Mouse (Mus musculus) liver, embryonic 16.5 days (tissue): ENCODE data around the gene H2-DMb2. TPM values are rescaled to one million over a fixed set of nuclear protein-coding genes. Genes with fewer than 3 reads are reported as not detected.

Experiments
- ATAC-seq: fragments of 200-750 bp; cut with Nextera tagmentation; 2 replicates; pipeline ENCODE4 v1.8.0; 2017; ENCODE audit warnings: low read depth, mild to moderate bottlenecking, moderate number of reproducible peaks, moderate library complexity
- H3K27ac ChIP-seq: fragments of 300-500 bp; sonication (generic); 2 replicates; pipeline ENCODE4 v1.5.1; 2014; ENCODE audit warnings: mild to moderate bottlenecking, low read length
- H3K27me3 ChIP-seq: fragments of 300-500 bp; sonication (generic); 2 replicates; pipeline ENCODE4 v1.6.1; 2014; ENCODE audit warnings: low read depth, low read length, mixed read lengths; ENCODE audit not compliant: control insufficient read depth, insufficient read depth
- H3K36me3 ChIP-seq: fragments of 300-500 bp; sonication (generic); 2 replicates; pipeline ENCODE4 v1.6.1; 2014; ENCODE audit warnings: mild to moderate bottlenecking; ENCODE audit not compliant: control insufficient read depth, insufficient read depth
- H3K4me1 ChIP-seq: fragments of 300-500 bp; sonication (generic); 2 replicates; pipeline ENCODE4 v1.6.1; 2014; ENCODE audit warnings: low read depth, low read length, mixed read lengths; ENCODE audit not compliant: control insufficient read depth
- H3K4me2 ChIP-seq: fragments of 300-500 bp; sonication (generic); 2 replicates; pipeline ENCODE4 v1.6.1; 2014; ENCODE audit warnings: low read depth, low read length, mixed read lengths
- H3K4me3 ChIP-seq: fragments of 300-500 bp; sonication (generic); 2 replicates; pipeline ENCODE4 v1.5.1; 2014; ENCODE audit warnings: low read depth, mild to moderate bottlenecking, low read length
- H3K9ac ChIP-seq: fragments of 300-500 bp; sonication (generic); 2 replicates; pipeline ENCODE4 v1.6.1; 2014; ENCODE audit warnings: low read depth, low read length
- H3K9me3 ChIP-seq: fragments of 300-500 bp; sonication (generic); replicated peaks from 2 replicates; pipeline ENCODE4 v1.6.1; 2016; ENCODE audit warnings: low read length; ENCODE audit not compliant: control insufficient read depth
- WGBS: fragments of 180-500 bp; shearing (Covaris S2); extraction: QIAGEN DNeasy Blood & Tissue Kit; methylation state at CpG from one replicate; pipeline ENCODE4 v1.1.7; 2014; ENCODE audit not compliant: insufficient replicate concordance; 5-methylcytosine and 5-hydroxymethylcytosine counted together
- polyA plus RNA-seq: library from polyadenylated mRNA; unstranded; fragments of >200 nt; fragmentation: Nextera tagmentation; extraction: Ambion mirVana; gene quantifications from 2 replicates; pipeline ENCODE4 v1.2.1, GENCODE M21; 2015

The H2-DMb2 gene
- polyA plus RNA-seq, 1 experiment from 2014 or later, result 1.0 TPM

DNA sequence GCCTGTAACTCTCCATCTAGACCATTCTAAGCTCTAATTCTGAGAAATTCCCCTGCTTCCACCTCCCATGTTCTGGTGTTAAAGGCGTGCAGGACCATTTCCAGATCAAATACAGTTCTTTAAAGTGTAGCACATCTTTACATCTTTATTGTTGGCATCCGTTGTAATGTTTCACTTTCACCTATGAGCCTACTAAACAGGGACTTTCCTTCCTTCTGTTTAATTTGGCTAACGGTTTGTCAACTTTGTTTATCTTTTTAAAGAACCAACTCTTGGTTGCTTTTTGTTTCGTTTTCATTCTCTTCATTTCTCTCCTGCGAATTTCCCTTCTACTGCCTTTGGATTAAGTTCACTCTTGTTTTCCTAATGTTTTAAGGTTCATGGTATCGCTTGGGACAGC, 40.3 kb upstream of the H2-DMb2 start:
- Histone ChIP-seq H3K4me3 (no peak overlapping the region), H3K9me3 (no peaks in the 10 kb centered on the region), H3K27ac (no peak overlapping the region), H3K36me3 (no peaks in the 10 kb centered on the region), H3K9ac (no peak overlapping the region), H3K4me1 (peaks cover 4% of the 10 kb centered on the region), H3K27me3 (no peaks in the 10 kb centered on the region; the same call in none of the 2 replicates), H3K4me2 (no peak overlapping the region)
- 55% methylated on average over 6 of the region's 6 CpGs for WGBS
- ATAC-seq, result no peak

DNA sequence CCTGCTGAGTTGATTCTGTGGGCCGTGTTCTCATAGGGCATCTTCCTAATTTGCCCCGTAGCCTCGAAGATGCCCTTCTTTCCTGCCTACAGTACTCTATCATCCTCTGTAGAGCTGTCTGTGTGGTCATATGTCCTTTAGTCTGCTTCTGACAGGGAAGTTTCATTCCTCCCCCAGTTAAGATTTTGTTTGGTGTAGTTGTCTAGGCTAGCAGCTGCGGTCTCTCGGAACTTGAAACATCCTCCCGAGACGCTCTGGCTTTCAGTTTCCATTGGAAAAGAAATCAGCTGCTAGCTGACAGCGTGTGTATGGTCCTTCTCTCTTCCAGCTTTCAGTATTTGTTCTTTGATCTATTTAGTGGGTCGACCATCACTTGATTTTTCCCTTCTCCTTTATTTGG, 38.3 kb upstream of the H2-DMb2 start:
- H3K27ac ChIP-seq, result no peak overlapping the region
- no peak overlapping the region for H3K4me3 ChIP-seq
- H3K27me3 ChIP-seq, result no peaks in the 10 kb centered on the region; the same call in none of the 2 replicates
- peaks cover 4% of the 10 kb centered on the region for H3K4me1 ChIP-seq
- H3K9ac ChIP-seq, result no peak overlapping the region
- H3K4me2 ChIP-seq, result no peak overlapping the region
- no peaks in the 10 kb centered on the region for H3K9me3 ChIP-seq
- WGBS, result 69% methylated on average over 9 of the region's 9 CpGs
- no peak for ATAC-seq
- peaks cover 3% of the 10 kb centered on the region; the same call in 1 of the 2 replicates for H3K36me3 ChIP-seq

DNA sequence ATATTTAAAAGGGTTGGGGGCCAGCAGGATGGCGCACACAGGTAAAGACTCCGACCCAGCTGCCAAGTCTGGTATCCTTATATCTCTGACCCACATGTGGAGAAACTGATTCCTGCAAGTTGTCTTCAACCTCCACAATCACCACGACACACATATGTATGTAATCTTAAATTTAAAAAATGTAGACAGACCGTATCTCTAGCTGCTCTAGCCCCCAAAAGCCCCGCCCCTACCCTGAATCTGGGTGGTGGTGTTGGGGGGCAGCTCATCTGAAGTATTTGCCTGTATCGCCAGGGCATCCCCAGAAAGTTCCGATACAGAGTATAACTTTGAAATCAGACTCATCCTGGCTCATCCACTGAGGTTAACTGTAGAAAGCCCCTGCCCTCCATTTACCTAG, 36.6 kb upstream of the H2-DMb2 start:
- Histone ChIP-seq H3K4me2 (no peak overlapping the region), H3K27me3 (no peaks in the 10 kb centered on the region; the same call in 1 of the 2 replicates), H3K9me3 (no peaks in the 10 kb centered on the region), H3K4me3 (no peak overlapping the region), H3K36me3 (peaks cover 14% of the 10 kb centered on the region), H3K9ac (no peak overlapping the region), H3K4me1 (peaks cover 3% of the 10 kb centered on the region), H3K27ac (no peak overlapping the region)
- 72% methylated on average over 7 of the region's 7 CpGs for WGBS
- no peak for ATAC-seq

DNA sequence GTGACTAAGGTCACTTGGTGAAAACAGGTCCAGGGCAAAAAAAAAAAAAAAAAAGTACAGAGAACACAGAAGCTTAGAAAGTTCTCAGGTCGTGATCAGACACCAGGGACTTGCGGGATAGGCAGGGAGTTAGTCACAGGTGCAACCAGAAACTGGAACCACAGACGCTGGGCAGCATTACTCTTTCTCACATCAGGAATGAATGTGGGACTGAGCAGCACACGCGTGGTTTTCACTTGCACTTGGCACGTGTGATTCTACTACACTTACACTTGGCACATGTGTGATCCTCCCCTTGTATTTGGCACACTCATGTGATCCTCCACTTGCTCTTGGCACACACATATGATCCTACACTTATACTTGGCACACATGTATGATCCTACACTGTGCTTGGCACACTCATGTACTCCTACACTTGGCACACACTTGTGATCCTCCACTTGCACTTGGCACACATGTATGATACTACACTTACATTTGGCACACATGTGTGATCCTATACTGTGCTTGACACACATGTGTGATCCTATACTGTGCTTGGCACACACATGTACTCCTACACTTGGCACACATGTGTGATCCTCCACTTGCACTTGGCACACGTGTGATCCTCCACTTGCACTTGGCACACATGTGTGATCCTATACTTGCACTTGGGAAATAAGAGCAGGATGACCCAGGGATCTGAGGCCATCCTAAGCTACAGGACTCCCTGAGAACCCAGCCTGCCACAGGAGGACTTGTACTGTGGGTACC, 35.8 kb upstream of the H2-DMb2 start:
- no peak overlapping the region for H3K9ac ChIP-seq
- no peak overlapping the region for H3K4me3 ChIP-seq
- H3K4me2 ChIP-seq, result no peak overlapping the region
- H3K36me3 ChIP-seq, result peaks cover 21% of the 10 kb centered on the region
- H3K27ac ChIP-seq, result no peak overlapping the region
- H3K9me3 ChIP-seq, result no peaks in the 10 kb centered on the region
- no peaks in the 10 kb centered on the region for H3K4me1 ChIP-seq
- H3K27me3 ChIP-seq, result no peaks in the 10 kb centered on the region; the same call in 1 of the 2 replicates
- WGBS, result 69% methylated on average over 7 of the region's 7 CpGs
- no peak for ATAC-seq

DNA sequence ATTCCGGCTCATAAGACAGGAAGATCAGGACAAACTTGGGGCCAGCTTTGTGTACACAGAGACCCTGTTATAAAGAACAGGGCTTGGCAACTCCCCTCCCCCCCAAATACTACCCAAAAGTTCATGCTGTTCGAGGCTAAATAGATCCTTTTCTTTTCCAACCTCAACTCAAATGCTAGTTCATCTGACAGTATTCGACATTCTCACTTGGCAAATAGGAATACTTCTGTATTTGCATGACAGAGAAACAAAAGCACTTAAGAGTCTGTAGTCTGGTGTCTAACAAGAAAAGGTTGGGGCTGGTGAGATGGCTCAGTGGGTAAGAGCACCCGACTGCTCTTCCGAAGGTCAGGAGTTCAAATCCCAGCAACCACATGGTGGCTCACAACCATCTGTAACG, 34.6 kb upstream of the H2-DMb2 start:
- peaks cover 33% of the 10 kb centered on the region for H3K36me3 ChIP-seq
- 82% methylated on average over 5 of the region's 6 CpGs for WGBS

DNA sequence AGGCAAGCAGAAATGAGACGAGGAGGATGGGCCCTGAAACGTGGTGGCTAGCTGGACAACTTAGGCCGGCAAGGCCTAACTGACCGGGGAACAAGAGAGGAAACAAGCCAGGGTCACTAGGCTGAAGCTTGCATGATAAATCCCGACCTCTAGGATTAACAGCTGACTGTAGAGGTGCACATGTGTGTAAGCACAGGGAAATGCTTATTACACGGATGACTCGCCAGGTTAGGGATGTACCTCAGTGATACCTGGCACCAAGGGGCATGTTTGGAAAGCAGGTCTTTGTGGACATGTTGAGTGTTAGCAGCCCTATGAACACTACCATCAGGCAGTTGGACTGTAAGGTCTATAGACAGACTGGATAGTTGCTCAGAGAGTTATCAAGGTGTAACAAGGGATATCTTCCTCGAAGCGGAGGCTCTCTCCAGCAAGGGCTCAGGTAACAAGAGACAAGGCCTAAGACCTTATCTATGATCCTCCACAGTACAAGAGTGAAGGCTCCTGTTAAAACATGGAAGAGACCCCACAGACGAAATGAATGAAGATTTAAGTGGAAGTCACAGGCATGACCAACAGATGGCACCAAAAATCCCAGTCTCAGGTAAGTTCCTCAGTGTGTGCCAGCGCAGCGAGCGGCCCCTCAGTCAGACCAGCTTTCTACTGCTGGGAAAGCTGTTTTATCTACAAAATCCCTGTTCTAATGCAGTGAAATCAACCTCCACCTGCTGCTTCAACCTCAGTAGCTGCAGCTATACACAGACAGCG, 33.9 kb upstream of the H2-DMb2 start:
- ATAC-seq, result no peak; the same call in 1 of the 2 replicates
- Histone ChIP-seq H3K9me3 (no peaks in the 10 kb centered on the region), H3K4me1 (no peaks in the 10 kb centered on the region), H3K27me3 (no peaks in the 10 kb centered on the region; the same call in 1 of the 2 replicates), H3K4me3 (no peak overlapping the region), H3K9ac (no peak overlapping the region), H3K36me3 (peaks cover 41% of the 10 kb centered on the region), H3K4me2 (no peak overlapping the region), H3K27ac (no peak overlapping the region)
- 68% methylated on average over 14 of the region's 14 CpGs for WGBS

More for the DNA sequence above, 34.6 kb upstream of the H2-DMb2 start:
- Histone ChIP-seq H3K4me1 (no peaks in the 10 kb centered on the region), H3K9me3 (no peaks in the 10 kb centered on the region), H3K4me2 (no peak overlapping the region), H3K9ac (no peak overlapping the region), H3K27me3 (no peaks in the 10 kb centered on the region; the same call in 1 of the 2 replicates), H3K4me3 (no peak overlapping the region), H3K27ac (no peak overlapping the region)
- ATAC-seq, result no peak

DNA sequence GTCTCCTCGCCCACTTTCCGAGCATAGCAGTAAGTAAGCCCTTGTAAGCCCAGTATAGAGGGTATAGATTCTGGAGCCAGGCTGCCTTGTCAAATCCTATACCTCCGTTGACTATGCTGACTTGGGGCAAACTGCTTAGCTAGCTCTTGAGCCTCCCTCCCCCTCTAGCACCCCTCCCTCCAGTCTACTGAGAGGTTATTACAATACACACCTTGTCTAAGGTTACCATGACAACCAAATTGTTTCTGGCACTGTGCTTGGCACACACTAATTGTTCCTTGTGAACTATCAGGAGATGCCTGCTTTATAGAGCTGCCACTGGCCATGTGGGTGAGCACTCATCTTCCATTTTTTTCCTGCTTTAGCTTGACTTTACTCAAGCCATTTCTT, 33.3 kb upstream of the H2-DMb2 start:
- Histone ChIP-seq H3K27me3 (no peaks in the 10 kb centered on the region; the same call in 1 of the 2 replicates), H3K9ac (no peak overlapping the region), H3K9me3 (no peaks in the 10 kb centered on the region), H3K4me2 (no peak overlapping the region), H3K4me3 (no peak overlapping the region), H3K36me3 (peaks cover 47% of the 10 kb centered on the region), H3K4me1 (peaks cover 2% of the 10 kb centered on the region; the same call in 1 of the 2 replicates), H3K27ac (no peak overlapping the region)
- WGBS, result 58% methylated on average over 3 of the region's 3 CpGs
- no peak for ATAC-seq

DNA sequence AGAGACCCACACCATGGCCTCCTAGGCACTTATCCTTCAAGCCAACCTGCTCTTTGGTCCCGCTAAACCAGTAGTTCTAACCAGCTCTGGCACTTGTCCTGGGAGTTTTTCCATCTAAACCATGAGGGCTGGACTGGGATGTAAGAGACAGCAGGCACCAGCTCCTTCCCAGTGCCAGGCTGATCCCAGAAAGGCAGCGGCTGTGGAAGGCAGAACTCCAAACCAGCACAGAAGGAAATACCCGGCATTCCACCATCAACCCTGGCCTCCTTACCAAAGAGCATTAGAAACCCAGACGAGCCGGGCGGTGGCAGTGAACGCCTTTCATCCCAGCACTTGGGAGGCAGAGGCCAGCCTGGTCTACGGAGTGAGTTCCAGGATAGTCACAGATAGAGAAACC, 32.8 kb upstream of the H2-DMb2 start:
- no peaks in the 10 kb centered on the region for H3K9me3 ChIP-seq
- H3K4me2 ChIP-seq, result no peak overlapping the region
- H3K36me3 ChIP-seq, result peaks cover 52% of the 10 kb centered on the region
- peaks cover 7% of the 10 kb centered on the region for H3K4me1 ChIP-seq
- no peak for ATAC-seq
- 80% methylated on average over 8 of the region's 8 CpGs for WGBS
- H3K9ac ChIP-seq, result no peak overlapping the region
- no peaks in the 10 kb centered on the region for H3K27me3 ChIP-seq
- H3K4me3 ChIP-seq, result no peak overlapping the region
- no peak overlapping the region for H3K27ac ChIP-seq

DNA sequence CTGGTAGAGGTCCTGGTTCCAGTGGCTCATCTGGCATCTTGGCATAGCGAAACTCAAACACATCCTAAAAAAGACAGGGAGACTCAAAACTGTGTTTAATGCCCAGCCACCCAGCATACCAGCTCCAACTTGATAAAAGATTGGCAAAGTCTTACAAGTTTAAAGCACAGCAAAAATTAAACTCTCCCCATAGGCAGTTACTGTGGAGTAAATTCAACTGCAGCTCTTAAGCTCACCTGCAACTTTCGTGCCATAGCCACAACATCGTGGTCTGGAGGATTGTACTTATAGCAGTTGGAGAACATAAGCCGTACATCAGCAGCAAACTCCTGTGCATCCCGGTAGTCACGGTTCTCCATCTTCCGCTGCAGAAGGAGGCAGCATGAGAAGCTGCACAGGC, 29.0 kb upstream of the H2-DMb2 start:
- no peak overlapping the region for H3K9ac ChIP-seq
- H3K4me3 ChIP-seq, result no peak overlapping the region
- peaks cover 80% of the 10 kb centered on the region for H3K36me3 ChIP-seq
- H3K27me3 ChIP-seq, result no peaks in the 10 kb centered on the region
- no peak for ATAC-seq
- H3K4me2 ChIP-seq, result no peak overlapping the region
- H3K27ac ChIP-seq, result no peak overlapping the region
- no peaks in the 10 kb centered on the region for H3K9me3 ChIP-seq
- H3K4me1 ChIP-seq, result peaks cover 26% of the 10 kb centered on the region
- whole genome bisulfite sequencing, result 85% methylated on average over 7 of the region's 7 CpGs
